Mouse (Mus musculus) kidney, postnatal 4 days (tissue): Measurements from ENCODE around the gene Adamts9.
A peak's percentile ranks its signal among the peaks of the same experiment; 100 is the strongest.

Experiments used
- DNase-seq, 2 experiments: peaks; one replicate each; pipeline ENCODE4 v3.0.0; 2021; ENCODE audit warnings: mixed read lengths in 2 of 2

The Adamts9 gene

GRCm38 (mm10) chr6:92921843-92922242 is 21.4 kb downstream of the Adamts9 start:
- DNase-seq: peak; percentile 75 to 79

- DNase-seq: peak; percentile 34 to 46
Measured at GRCm38 (mm10) chr6:92920938-92921689, 22.2 kb downstream of the Adamts9 start.

GRCm38 (mm10) chr6:92910611-92911010 is 32.7 kb downstream of the Adamts9 start:
- DNase-seq: no peak

- DNase-seq: peak; percentile 25 to 47
Measured at GRCm38 (mm10) chr6:92909361-92909760, 33.9 kb downstream of the Adamts9 start.

- DNase-seq: peak; percentile 57 to 64
Measured at GRCm38 (mm10) chr6:92905922-92906321, 37.4 kb downstream of the Adamts9 start.

GRCm38 (mm10) chr6:92904491-92904890 is 38.8 kb downstream of the Adamts9 start:
- DNase-seq: no peak

GRCm38 (mm10) chr6:92904037-92904436 is 39.3 kb downstream of the Adamts9 start:
- DNase-seq: no peak

GRCm38 (mm10) chr6:92891535-92891934 is 51.8 kb downstream of the Adamts9 start:
- DNase-seq: no peak

- peak in 1 of 2 experiments; percentile 34 for DNase-seq
Measured at GRCm38 (mm10) chr6:92883131-92883900, 60.0 kb downstream of the Adamts9 start.

GRCm38 (mm10) chr6:92882446-92882845 is 60.8 kb downstream of the Adamts9 start:
- DNase-seq: peak in 1 of 2 experiments; percentile 26

- peak in 1 of 2 experiments; percentile 46 for DNase-seq
Measured at GRCm38 (mm10) chr6:92879700-92880265, 63.5 kb downstream of the Adamts9 start.

GRCm38 (mm10) chr6:92878771-92879170 is 64.5 kb downstream of the Adamts9 start:
- DNase-seq: no peak

GRCm38 (mm10) chr6:92877236-92877635 is 66.1 kb downstream of the Adamts9 start:
- no peak for DNase-seq

GRCm38 (mm10) chr6:92876121-92876520 is 67.2 kb downstream of the Adamts9 start:
- DNase-seq: no peak

- no peak for DNase-seq
Measured at GRCm38 (mm10) chr6:92875340-92875739, 68.0 kb downstream of the Adamts9 start.

- no peak for DNase-seq
Measured at GRCm38 (mm10) chr6:92874854-92875253, 68.4 kb downstream of the Adamts9 start.

GRCm38 (mm10) chr6:92872766-92873165 is 70.5 kb downstream of the Adamts9 start:
- no peak for DNase-seq

- peak in 1 of 2 experiments; percentile 28 for DNase-seq
Measured at GRCm38 (mm10) chr6:92871813-92872212, 71.5 kb downstream of the Adamts9 start.

- DNase-seq: peak in 1 of 2 experiments; percentile 51
Measured at GRCm38 (mm10) chr6:92869582-92870219, 73.6 kb downstream of the Adamts9 start.

- DNase-seq: peak; percentile 54 to 62
Measured at GRCm38 (mm10) chr6:92869089-92869581, 74.2 kb downstream of the Adamts9 start, which contains the start of gene Gm15737. Gene Gm15737, plus strand, starts transcription at chr6:92869357.

GRCm38 (mm10) chr6:92862599-92862998 is 80.7 kb downstream of the Adamts9 start:
- no peak for DNase-seq

GRCm38 (mm10) chr6:92860285-92860912 is 82.9 kb downstream of the Adamts9 start:
- DNase-seq: peak in 1 of 2 experiments; percentile 26
